Mouse (Mus musculus) C2C12 (cell line): Measurements from ENCODE around the gene Trim23. TPM values are rescaled to one million over a fixed set of nuclear protein-coding genes. Genes with fewer than 3 reads are reported as not detected.

Experiments
- H3K27me3 ChIP-seq: one replicate; pipeline ENCODE4 v1.6.1; 2011; ENCODE audit not compliant: control insufficient read depth, insufficient read depth, insufficient read length
- H3K36me3 ChIP-seq: one replicate; pipeline ENCODE4 v1.6.1; 2011; ENCODE audit not compliant: control insufficient read depth, insufficient read depth
- H3K4me3 ChIP-seq: one replicate; pipeline ENCODE4 v1.5.1; 2011; ENCODE audit warnings: mild to moderate bottlenecking, control low read depth; ENCODE audit not compliant: poor library complexity, insufficient read depth, severe bottlenecking
- H3K79me2 ChIP-seq: one replicate; pipeline ENCODE4 v1.6.1; 2011; ENCODE audit not compliant: control insufficient read depth, insufficient read depth
- H3K79me3 ChIP-seq: one replicate; pipeline ENCODE4 v1.6.1; 2011; ENCODE audit warnings: low read depth, control low read depth
- H3ac ChIP-seq: one replicate; pipeline ENCODE3; 2011; ENCODE audit warnings: low read depth; ENCODE audit not compliant: control insufficient read depth, insufficient read length
- CEBPB ChIP-seq: IDR thresholded peaks from one replicate; pipeline ENCODE4 v1.6.1; 2011; ENCODE audit warnings: low read depth, mild to moderate bottlenecking, control low read depth, moderate library complexity
- CTCF ChIP-seq: IDR thresholded peaks from one replicate; pipeline ENCODE4 v1.5.1; 2011; ENCODE audit not compliant: control insufficient read depth, insufficient read depth, insufficient read length
- FOSL1 ChIP-seq: IDR thresholded peaks from one replicate; pipeline ENCODE4 v1.8.0; 2011; ENCODE audit warnings: mild to moderate bottlenecking, low read length; ENCODE audit not compliant: poor library complexity, insufficient read depth, severe bottlenecking
- MAX ChIP-seq: IDR thresholded peaks from one replicate; pipeline ENCODE4 v1.6.1; 2011; ENCODE audit warnings: mild to moderate bottlenecking, control low read depth
- MYOD1 ChIP-seq: IDR thresholded peaks from one replicate; pipeline ENCODE4 v1.6.1; 2011; ENCODE audit warnings: low read depth; ENCODE audit not compliant: control insufficient read depth, insufficient read length
- MYOG ChIP-seq: IDR thresholded peaks from one replicate; pipeline ENCODE4 v1.6.1; 2011; ENCODE audit not compliant: control insufficient read depth, insufficient read length; ENCODE audit errors: extremely low read depth
- USF1 ChIP-seq: IDR thresholded peaks from one replicate; pipeline ENCODE4 v1.6.1; 2011; ENCODE audit warnings: low read depth, mild to moderate bottlenecking, control low read depth, moderate library complexity
- polyA plus RNA-seq: library from polyadenylated mRNA; unstranded; fragments of >200 nt; fragmentation: generic; extraction: Trizol; gene quantifications from one replicate; pipeline ENCODE4 v1.2.1, GENCODE M21; 2012; ENCODE audit warnings: missing spikeins

Gene Trim23
- polyA plus RNA-seq, 1 experiment: 3.0 TPM

GRCm38 (mm10) chr13:104154180-104154579 lies 24.4 kb upstream of the Trim23 start:
- H3K27me3 ChIP-seq: no peaks in the 10 kb centered on the region
- no peak for TF ChIP-seq CTCF
- no peak for TF ChIP-seq FOSL1
- no peak for TF ChIP-seq MYOG
- no peak for TF ChIP-seq MAX
- no peak for TF ChIP-seq CEBPB
- no peak for TF ChIP-seq USF1
- no peak for TF ChIP-seq MYOD1
- no peak overlapping the region for H3ac ChIP-seq
- no peaks in the 10 kb centered on the region for H3K79me3 ChIP-seq
- H3K4me3 ChIP-seq: no peak overlapping the region
- no peaks in the 10 kb centered on the region for H3K79me2 ChIP-seq
- peaks cover 27% of the 10 kb centered on the region for H3K36me3 ChIP-seq

DNA sequence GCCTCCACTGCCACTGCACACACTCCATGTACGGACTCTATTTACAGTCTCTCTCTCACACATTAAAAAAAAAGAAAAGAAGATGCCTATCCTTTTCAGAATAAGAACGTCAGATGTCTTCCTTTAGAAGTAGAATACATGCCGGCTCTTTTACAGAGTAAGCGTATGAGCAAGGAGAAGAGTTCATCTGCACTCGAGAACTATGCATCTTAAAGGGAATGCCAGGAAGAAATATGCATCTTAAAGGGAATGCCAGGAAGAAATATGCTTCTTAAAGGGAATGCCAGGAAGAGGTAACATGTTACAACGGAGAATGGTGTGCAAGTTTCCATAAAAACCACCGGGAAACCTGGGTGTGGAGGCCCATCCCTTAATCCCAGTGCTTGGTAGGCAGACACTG lies 23.5 kb upstream of the Trim23 start:
- Histone ChIP-seq H3K36me3 (peaks cover 27% of the 10 kb centered on the region), H3K4me3 (no peak overlapping the region), H3K27me3 (no peaks in the 10 kb centered on the region), H3ac (no peak overlapping the region), H3K79me2 (no peaks in the 10 kb centered on the region), H3K79me3 (no peaks in the 10 kb centered on the region)
- TF ChIP-seq CTCF (no peak), MAX (no peak)

- Histone ChIP-seq H3ac (no peak overlapping the region), H3K27me3 (no peaks in the 10 kb centered on the region), H3K4me3 (no peak overlapping the region), H3K79me2 (no peaks in the 10 kb centered on the region), H3K36me3 (peaks cover 27% of the 10 kb centered on the region), H3K79me3 (no peaks in the 10 kb centered on the region)
- TF ChIP-seq MYOG: no peak
- no peak for TF ChIP-seq FOSL1
- no peak for TF ChIP-seq USF1
- no peak for TF ChIP-seq CEBPB
- no peak for TF ChIP-seq MAX
- TF ChIP-seq MYOD1: no peak
- no peak for TF ChIP-seq CTCF
These were observed 22.9 kb upstream of the Trim23 start for GRCm38 (mm10) chr13:104155686-104156085.

DNA sequence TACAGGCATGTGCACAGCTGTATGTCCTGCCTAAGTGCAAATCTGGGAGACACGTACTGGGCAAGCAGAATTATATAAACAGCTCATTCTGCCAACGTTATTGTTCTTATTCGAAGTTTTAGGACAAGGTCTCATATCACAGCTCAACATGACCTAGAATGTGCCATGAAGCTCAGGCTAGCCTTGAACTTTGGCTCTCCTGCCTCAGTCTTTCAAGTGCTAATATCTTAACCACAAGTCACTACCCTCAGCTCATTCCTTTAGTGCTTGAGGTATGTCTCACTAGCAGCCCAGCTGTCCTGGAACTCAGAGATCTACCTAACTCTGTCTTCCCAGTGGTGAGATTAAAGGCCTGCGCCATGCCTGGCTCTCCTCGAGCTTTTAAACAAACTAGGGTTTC lies 6.9 kb upstream of the Trim23 start:
- H3K36me3 ChIP-seq: peaks cover 28% of the 10 kb centered on the region
- H3K79me3 ChIP-seq: peaks cover 34% of the 10 kb centered on the region
- no peak overlapping the region for H3K4me3 ChIP-seq

GRCm38 (mm10) chr13:104172498-104172897 lies 6.1 kb upstream of the Trim23 start:
- Histone ChIP-seq H3K79me2 (peaks cover 58% of the 10 kb centered on the region), H3K4me3 (no peak overlapping the region), H3K79me3 (peaks cover 42% of the 10 kb centered on the region), H3ac (no peak overlapping the region), H3K27me3 (no peaks in the 10 kb centered on the region), H3K36me3 (peaks cover 20% of the 10 kb centered on the region)
- TF ChIP-seq MAX: no peak
- no peak for TF ChIP-seq USF1
- TF ChIP-seq MYOG: no peak

More for the DNA sequence above, 6.9 kb upstream of the Trim23 start:
- Histone ChIP-seq H3K27me3 (no peaks in the 10 kb centered on the region), H3ac (no peak overlapping the region), H3K79me2 (peaks cover 50% of the 10 kb centered on the region)
- TF ChIP-seq CTCF: no peak
- TF ChIP-seq MYOD1: peak; percentile 34

DNA sequence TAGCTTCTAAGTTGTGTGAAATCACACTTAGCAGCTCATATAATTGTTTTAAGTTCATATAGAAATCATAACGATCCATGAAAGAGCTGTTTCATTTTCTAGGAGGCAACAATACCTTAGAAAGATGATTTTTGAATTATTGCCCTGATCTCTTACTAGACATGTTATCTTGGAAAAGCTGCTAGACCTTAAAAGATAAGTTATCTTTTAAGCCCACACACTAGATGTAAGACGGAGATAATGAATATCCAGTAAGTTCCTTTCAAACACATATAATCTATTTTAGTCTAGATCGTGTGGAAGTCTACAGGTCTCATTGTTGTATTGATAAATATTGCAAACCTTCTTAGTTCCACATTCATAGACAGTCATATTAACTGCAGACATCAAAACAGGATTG lies 1.7 kb upstream of the Trim23 start:
- Histone ChIP-seq H3K27me3 (no peaks in the 10 kb centered on the region), H3K4me3 (peak overlapping the region; percentile 92), H3K79me3 (peaks cover 47% of the 10 kb centered on the region), H3K79me2 (peaks cover 75% of the 10 kb centered on the region), H3K36me3 (peaks cover 10% of the 10 kb centered on the region), H3ac (peak overlapping the region; percentile 42)
- TF ChIP-seq MYOG: no peak
- no peak for TF ChIP-seq CTCF
- TF ChIP-seq USF1: no peak
- no peak for TF ChIP-seq MAX
- no peak for TF ChIP-seq MYOD1
- no peak for TF ChIP-seq CEBPB
- no peak for TF ChIP-seq FOSL1
